Mouse (Mus musculus): ENCODE measurements around the gene Nup160. TPM values are rescaled to one million over a fixed set of nuclear protein-coding genes. Genes with fewer than 3 reads are reported as not detected.
A peak's percentile ranks its signal among the peaks of the same experiment; 100 is the strongest.

The Nup160 gene
- total RNA-seq, 2 experiments from 2014 or later, result 11.5 to 17.4 TPM

DNA sequence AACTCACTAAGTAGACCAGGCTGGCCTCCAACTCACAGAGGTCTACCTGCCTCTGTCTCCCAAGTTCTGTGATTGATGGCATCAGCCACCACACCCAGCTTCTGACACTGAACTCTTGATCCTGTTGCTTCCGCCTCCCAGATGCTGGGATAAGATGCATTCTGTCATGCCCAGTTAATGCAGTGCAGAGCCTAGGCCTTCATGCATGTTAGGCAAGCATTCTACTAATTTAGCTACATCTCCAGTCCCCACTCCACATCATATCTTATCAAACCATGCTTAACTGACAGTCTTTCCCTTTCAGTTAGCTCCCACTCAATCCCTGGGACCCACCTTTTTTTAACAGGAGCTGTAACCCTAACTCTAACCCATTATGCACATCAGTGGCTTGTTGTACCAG is 16.1 kb upstream of the Nup160 start:
- DNase-seq (ENCODE audit: low spot score in 2 of 2), result no peak

DNA sequence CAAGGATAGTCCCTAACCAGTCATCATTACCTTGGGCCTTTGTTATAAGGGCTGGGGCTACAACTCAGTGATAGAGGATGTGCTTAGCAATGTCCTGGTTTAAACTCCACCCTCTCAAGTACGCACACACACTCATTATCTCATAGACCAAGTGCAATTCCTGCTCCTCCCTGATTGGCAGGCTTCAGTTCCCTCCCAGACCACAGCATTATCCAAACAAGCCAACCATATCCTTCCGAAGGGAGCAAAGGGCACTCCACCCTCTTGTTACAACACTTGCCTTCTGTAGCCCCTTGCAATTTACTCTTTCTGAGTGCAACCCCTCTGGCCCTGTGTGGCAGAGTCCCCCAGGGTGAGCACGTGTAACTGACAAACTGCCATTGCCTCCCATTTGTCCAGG is 15.6 kb upstream of the Nup160 start:
- DNase-seq (ENCODE audit: low spot score in 2 of 2), result no peak

DNA sequence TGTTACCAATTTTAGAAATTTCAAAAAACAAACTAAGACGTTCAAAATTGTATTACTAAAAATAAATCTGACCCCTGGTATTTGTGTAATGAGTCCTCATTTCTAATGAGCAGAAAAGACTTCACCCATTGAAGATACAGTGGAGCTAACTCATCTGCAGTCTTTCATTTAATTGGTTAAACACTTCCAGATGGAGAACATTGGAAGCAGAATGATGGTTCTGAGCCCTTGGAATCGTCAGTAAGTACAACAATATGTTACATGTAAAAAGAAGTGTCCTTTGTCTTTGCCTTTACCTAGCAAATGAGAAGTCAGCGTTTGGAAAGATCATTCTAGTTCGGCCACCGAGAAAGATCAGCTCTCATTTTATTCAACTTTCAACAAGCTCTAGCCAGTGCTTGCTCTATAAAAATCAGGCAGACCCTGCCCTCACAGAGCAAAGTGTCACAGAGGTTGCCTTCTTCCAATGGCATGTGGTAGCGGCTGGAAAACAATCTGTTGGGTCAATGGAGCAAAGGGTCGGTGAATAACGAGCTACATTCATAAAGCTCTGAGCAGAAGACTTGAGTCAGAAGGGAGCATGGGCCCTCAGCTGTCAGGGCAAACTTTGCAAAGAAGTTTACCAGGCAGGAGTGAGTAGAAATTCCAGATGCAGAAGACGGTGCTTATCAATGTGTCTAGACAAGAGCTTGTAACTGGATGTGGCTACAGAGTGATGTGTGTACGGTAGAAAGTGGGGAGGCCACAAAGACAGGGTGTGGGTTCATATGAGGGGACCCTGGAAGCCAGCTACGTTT is 10.2 kb upstream of the Nup160 start:
- DNase-seq (ENCODE audit: low spot score in 2 of 2), result no peak

DNA sequence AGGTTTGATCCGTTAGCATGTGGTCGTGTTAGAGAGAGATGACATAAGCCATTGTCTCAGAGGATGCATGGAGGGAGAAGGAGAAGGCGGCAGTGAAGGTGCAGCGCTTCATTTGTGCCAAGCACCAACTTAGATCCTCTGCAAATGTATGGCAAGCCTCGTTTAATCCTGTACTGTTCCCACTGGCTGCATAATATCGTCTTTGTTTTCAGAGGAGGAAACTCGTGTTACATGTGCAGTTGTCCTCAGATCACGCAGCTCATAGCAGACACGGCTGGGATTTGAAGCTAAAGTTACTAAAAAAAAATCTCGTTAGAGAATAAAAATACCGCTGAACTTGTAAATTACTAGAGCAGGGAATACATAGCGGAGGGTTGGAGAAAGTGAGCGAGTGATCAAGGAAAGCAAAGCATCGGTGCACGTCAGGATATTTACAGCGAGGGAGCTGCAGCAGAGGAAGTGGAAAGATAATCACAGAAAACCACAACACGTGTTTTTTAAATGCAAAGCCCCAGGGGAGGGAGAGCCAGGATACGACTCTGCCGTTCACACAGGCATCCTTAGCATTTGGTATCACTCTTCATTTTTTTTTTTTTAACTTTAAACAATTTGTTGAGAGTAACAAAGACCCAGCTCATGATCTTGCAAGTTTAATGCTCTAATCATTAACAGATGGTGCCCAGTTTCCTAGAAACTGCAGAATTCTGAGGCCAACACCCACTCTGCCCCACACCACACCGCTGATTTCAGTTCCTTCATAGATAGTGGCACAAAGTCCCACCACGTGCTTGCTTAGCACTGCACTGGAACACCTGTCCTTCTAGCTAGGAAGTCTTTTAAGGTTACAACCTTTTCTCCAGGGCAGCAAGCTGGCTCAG is 9.4 kb upstream of the Nup160 start:
- no peak for DNase-seq (ENCODE audit: low spot score in 2 of 2)

DNA sequence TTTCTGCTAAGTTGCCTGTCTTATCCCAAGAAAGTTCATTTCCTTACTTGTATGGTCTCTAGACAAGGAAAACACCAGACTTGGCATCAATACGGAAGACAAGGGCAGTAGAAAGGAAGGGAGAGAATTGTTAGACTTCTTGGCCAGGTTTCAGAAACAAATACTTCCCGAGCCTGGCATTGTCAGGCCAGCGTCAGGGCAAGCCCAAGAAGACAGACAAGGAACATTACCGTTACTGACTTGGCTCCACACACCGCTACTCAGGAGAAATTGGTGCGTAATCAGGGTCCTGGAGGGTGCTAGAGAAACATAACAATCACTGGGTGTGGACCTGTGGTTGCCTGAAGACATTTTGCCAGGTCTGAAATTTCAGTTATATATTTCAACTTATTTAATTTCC is 6.7 kb upstream of the Nup160 start:
- DNase-seq (ENCODE audit: low spot score in 2 of 2), result no peak

DNA sequence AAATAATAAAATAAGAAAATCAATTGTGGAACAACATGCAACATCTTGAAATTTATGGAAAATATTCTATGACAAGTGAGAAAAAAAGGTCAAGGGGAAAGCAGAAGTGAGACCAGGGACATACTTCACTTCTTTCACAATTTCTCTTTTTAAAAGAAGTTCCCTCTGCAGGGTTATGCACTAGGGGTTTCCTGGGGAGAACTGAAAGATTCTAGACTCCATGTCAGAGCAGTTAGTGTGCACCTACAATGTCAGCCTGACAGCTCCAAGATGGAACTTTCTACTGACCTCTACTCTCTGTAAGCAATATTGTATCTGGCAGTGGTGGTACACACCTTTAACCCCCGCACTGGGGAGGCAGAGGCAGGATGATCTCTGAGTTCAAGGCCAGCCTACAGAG is 3.7 kb upstream of the Nup160 start:
- DNase-seq (ENCODE audit: low spot score in 2 of 2), result no peak

DNA sequence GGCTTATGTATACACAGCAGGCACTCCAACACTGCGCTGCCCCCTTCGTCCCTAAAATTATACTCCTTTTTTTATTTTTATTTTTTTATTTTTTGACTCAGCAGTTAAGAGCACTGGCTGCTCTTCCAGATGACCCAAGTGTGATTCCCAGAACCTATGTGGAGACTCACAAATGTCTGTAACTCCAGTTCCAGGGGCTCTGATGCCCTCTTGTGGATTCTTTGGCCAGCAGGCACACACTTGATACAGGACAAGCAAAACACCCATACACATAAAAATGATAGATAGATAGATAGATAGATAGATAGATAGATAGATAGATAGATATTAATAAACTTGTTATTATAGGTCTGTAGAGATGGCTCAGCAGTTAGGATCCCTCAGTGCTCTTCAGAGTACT is 2.5 kb upstream of the Nup160 start:
- DNase-seq (ENCODE audit: low spot score in 2 of 2), result no peak

DNA sequence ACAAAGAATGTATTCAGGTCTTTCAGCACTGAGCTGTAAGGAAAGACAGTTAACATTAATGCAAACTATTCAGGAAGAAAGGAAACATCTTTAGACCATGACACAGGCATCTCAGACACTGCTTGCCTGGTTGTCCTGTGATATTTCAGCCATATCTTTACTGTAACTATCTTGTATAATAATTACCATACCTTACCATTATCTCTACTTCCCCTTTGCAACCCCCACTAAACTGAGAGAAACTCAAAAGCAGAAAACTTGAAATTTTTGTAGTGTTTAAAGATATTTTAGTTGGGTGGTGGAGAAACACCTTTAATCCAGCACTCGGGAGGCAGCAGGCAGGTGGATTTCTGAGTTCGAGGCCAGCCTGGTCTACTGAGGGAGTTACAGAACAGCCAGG is 1.5 kb upstream of the Nup160 start:
- no peak for DNase-seq (ENCODE audit: low spot score in 2 of 2)

DNA sequence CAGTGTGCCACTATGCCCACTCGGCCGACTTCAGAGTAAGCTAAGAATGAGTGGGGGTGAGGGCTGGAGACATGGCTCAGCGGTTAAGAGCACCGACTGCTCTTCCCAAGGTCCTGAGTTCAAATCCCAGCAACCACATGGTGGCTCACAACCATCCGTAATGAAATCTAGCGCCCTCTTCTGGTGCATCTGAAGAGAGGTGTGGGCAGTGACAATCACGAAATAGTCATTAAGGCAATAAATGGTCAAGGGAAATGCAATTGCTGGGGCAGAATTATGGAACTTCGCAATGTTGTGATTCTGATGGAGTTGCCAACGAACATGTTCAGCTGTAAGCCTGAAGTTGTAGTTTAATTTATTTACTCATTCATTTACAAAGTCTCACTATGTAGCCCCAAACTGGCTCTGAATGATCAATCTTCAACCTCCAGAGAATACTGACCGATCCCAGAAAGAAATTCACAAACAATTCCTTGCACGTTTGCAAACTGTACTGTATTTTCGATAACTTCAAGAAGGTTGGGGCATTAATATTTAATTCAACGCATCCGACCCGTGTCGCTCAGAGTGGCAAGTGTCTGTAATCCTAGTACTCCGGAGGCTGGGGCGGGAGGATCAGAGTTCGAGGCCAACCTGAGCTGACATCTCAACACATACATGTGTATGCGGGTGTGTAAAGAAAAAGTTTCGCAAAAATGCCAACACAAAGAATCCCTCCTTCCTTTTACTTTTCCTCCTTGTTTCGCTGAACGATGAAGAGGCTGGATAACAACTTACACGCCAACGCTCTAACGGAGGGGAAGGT is 1.4 kb downstream of the Nup160 start:
- DNase-seq (ENCODE audit: low spot score in 2 of 2), result no peak

DNA sequence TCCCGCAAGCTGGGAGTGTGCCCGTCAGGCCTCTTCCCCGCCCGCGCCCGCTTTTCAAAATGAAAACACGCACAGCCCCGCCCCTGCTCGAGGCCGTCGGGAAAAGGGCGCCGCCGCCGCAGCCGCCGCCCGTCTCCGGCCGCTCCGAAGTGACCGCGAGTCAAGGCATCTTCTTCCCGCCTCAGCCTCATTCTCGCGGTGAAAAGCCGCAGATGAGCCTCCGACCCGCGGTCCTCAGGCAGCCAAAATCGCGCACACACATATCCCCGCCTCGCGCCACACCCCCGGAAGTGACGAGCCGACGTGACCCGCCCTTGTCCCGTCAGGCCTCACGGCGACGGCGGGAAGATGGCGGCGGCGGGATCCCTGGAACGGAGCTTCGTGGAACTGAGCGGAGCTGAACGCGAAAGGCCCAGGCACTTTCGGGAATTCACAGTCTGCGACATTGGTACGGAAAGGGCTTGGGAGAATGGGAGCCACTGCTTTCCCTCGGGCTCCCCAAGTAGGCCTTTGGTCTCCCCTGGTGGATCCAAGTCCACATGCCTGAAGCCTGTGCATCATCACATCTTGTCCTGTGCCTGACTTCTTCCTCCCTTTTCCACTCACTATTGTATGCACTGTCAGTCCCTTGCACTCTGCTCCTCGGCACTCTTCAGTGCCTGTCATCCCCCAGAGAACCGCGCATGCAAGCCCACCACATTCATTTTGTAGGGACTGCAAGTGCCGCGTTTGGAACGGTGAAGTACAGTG is 2.2 kb downstream of the Nup160 start:
- DNase-seq (ENCODE audit: low spot score in 2 of 2), result peak; percentile 88 to 92

DNA sequence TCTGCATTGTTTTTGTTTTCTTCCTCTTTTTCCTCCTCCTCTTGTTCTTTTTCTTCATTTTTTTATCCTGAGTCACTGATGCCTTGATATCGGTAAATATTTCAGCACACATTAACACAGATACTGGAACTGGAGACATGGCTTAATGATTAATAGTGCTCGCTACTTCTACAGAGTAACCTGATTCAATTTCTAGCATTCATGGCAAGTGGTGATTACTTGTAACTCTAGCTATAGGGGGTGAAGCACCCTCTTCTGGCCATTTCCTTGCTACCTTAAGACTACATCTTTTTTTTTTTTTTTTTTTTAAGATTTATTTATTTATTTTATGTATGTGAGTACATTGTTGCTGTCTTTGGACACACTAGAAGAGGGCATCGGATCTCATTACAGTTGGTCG is 23.9 kb downstream of the Nup160 start:
- no peak for DNase-seq (ENCODE audit: low spot score in 2 of 2)

DNA sequence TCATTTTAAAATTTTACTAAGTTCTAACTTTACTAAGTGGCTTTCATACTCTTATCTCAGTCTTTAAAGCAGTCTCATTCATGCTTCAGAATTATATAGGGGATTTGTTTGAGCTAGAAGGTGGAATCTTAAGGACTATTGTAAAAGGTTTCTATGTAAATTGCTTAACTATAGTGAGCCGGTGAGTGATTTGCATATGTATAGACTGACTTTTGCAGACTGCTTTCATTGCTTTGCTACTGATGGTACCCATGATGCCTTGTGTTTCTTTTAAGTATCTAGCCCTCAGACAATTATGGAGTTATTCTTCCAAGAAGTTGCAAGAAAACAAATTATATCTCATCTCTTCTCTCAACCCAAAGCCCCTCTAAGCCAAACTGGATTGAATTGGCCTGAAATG is 31.5 kb downstream of the Nup160 start:
- no peak for DNase-seq (ENCODE audit: low spot score in 2 of 2)

DNA sequence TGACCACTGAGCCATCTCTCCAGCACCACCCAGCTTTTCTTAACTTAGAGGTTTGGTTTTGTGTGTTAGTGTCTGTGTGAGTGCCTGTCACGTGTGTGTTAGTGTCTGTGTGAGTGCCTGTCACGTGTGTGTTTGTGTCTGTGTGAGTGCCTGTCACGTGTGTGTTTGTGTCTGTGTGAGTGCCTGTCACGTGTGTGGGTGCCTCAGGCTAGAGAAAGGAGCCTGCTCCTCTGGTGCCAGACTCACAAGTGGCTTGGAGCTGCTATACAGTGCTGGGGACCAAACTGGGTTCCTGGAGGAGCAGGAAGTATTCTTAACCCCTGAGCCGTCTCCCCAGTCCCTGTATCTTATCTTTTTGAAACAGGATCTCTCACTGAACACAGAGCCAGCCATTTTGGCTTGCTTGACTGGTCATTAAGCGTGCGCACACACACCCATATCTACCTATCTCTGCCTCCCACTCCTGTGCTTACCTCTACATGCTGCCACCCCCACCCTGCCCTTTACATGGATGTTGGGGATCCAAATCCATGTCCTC is 38.6 kb downstream of the Nup160 start:
- DNase-seq (ENCODE audit: low spot score in 2 of 2), result no peak

DNA sequence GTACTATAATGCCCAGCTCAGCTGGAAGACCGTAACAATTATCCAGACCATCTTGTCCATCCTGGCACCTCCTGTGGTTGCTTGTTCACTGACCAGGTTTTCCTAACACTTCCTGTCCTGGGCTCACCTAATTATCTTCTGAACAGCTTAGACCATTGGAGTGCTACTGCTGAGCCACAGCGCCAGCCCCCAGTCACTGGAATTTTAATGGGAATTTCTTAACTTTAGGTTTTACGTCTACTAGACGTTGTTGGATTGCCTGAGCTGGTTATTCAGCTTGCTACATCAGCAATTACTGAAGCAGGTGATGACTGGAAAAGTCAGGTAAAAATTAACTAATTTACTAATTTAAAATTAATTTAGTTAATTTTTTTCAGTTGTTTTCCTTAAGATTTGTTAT is 40.4 kb downstream of the Nup160 start:
- no peak for DNase-seq (ENCODE audit: low spot score in 2 of 2)

DNA sequence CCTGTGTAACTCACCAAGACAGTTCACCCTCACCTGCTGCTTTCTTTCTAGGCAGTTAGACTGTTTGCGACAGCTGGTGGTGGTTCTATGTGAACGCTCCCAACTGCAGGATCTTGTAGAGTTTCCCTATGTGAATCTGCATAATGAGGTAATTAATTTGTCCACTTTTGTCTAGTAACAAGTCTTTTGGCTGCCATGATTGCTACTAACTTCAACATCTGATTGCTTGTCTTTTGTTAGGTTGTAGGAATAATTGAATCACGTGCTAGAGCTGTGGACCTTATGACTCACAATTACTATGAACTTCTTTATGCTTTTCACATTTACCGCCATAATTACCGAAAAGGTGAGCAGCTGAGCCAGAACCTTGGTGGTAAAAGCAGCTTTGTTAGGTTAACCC is 40.9 kb downstream of the Nup160 start:
- no peak for DNase-seq (ENCODE audit: low spot score in 2 of 2)

DNA sequence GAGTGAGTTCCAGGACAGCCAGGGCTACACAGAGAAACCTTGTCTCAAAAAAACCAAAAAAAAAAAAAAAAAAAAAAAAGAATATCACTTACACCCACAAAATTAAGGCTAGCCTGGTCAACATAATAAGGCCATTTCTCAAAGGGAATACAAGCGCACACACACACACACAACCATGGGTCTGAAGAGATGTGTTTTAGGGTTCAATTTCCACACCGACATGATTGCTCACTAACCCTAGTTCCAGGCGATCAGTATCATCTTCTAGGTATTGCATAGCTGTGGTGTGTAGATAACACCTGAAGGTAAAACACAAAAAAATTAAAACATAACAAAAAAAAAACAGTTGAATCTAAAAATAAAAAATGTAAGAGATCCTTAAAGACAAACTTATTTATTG is 49.8 kb downstream of the Nup160 start:
- DNase-seq (ENCODE audit: low spot score in 2 of 2), result no peak

DNA sequence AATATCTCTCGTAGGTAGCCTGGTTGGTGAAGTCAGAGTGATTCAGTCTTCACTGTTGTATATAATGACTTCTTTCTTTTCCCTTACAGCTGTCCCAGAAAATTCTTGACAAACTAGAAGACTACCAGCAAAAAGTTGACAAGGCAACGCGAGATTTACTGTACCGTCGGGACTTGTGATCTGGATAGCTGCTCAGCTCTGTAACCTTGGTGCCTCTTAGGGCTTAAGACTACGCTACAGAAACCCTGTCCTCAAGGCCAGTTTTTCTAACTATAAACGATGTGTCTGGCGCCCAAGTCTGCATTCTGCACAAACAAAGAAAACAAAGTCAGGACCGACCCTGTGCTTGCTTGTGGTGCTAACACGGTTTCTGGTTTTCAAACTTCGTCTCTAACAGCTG is 58.3 kb downstream of the Nup160 start:
- DNase-seq (ENCODE audit: low spot score in 2 of 2), result no peak

DNA sequence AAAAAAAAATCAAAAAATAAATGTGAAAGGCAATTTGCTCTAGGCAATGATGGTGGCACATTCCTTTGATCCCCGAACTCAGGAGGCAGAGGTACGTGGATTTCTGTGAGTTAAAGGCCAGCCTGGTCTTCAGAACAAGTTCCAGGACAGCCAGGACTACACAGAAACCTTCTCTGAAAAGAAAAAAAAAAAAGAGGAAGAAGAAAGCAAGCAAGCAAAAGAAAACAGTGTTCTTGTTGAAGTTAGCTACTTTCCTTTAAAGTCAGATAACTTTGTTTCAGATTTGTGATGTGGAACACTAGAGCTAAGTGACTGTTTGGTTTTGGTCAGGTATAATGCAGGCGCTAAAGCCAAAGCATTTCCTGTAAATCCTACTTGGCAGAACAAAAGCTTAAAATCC is 61.8 kb downstream of the Nup160 start:
- no peak for DNase-seq (ENCODE audit: low spot score in 2 of 2)

DNA sequence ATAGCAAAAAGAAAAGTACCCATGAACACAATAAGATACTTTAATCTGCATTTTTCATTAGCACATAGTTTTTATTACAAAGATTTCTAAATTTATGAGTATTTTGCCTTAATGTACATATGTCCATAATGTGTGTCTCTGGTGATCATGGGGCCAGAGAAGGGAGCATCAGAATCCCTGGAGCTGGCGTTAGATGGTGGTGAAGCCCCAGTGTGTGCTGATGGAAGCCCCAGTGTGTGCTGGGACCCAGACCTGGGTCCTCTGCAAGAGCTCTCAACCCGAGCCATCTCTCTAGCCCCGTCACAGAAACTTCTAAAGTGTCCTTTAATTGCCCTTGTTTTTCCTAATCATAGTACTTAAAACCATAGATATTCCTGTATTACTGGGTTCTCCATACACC is 62.3 kb downstream of the Nup160 start:
- DNase-seq (ENCODE audit: low spot score in 2 of 2), result no peak

DNA sequence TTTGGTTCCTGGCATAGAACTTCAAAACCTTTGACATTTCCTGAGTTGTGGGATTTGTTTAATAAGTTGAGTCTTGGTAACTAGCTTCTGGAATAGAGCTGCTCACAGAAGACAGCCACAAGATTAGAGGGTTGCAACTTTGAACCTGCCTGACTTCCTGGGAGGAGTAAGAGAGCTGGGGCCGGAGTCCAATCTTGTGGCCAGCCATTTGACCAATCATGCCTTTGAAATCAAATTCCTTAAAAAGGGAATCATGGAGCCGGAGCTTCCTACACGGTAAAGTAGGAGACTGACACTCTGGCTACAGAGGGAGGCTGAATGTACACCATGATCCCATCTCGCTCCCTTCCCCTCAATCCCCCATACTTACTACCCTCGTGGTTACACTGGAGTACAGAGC is 62.9 kb downstream of the Nup160 start:
- no peak for DNase-seq (ENCODE audit: low spot score in 2 of 2)

Measured in layer of hippocampus, adult 18-20 months (tissue).